Mouse (Mus musculus) CH12.LX (cell line): Measurements from ENCODE around the gene Sparc. TPM values are rescaled to one million over a fixed set of nuclear protein-coding genes. Genes with fewer than 3 reads are reported as not detected.
"Not testable (repeated sequence)": the region's sequence is repeated elsewhere in the genome, so short reads cannot be mapped to it uniquely, and the experiment has no call there.

Experiments used
- DNase-seq: peaks from one replicate; pipeline ENCODE4 v3.0.0-alpha.2; 2013; ENCODE audit errors: extremely low read depth
- H3K27ac ChIP-seq: 2 replicates; pipeline ENCODE4 v1.5.1; 2012; ENCODE audit warnings: low read depth, mild to moderate bottlenecking, control low read depth, moderate library complexity; ENCODE audit not compliant: insufficient read depth
- H3K27me3 ChIP-seq: replicated peaks from 2 replicates; pipeline ENCODE3; 2012; ENCODE audit warnings: inconsistent platforms
- H3K36me3 ChIP-seq, 2 experiments: replicated peaks in 1 of 2; 2 replicates each; pipeline versions ENCODE3 to v1.6.1; 2012; ENCODE audit warnings: inconsistent platforms in 1 of 2, low read length in 1 of 2, mild to moderate bottlenecking in 1 of 2, mixed read lengths in 1 of 2, moderate library complexity in 1 of 2; ENCODE audit not compliant: control insufficient read depth in 1 of 2, insufficient read depth in 1 of 2
- H3K4me1 ChIP-seq, 2 experiments: 2 replicates each; pipeline ENCODE4 v1.6.1; 2012; ENCODE audit warnings: inconsistent platforms in 1 of 2, moderate library complexity in 1 of 2; ENCODE audit not compliant: insufficient read depth in 2 of 2, control insufficient read depth in 1 of 2
- H3K4me2 ChIP-seq: 2 replicates; pipeline ENCODE4 v1.6.1; 2012; ENCODE audit warnings: low read depth, mild to moderate bottlenecking, control low read depth; ENCODE audit not compliant: poor library complexity, insufficient read depth, severe bottlenecking
- H3K4me3 ChIP-seq, 3 experiments: fragments of 150-350 bp in 1 of 3; sonication (generic) in 1 of 3; replicated peaks in 1 of 3; 2 replicates each; pipeline versions ENCODE3 to v1.5.1; 2011 to 2012; ENCODE audit warnings: low read depth in 2 of 3, low read length in 2 of 3, mild to moderate bottlenecking in 2 of 3, moderate library complexity in 2 of 3, control low read depth in 1 of 3, improper control_type of control experiment in 1 of 3, inconsistent platforms in 1 of 3, mixed read lengths in 1 of 3; ENCODE audit not compliant: poor library complexity in 1 of 3
- H3K79me2 ChIP-seq: replicated peaks from 2 replicates; pipeline ENCODE4 v1.6.1; 2012; ENCODE audit warnings: mild to moderate bottlenecking, moderate library complexity; ENCODE audit not compliant: control insufficient read depth, poor library complexity, insufficient read depth, severe bottlenecking; ENCODE audit errors: extremely low read depth
- H3K9ac ChIP-seq: 2 replicates; pipeline ENCODE4 v1.6.1; 2012; ENCODE audit warnings: low read depth, mild to moderate bottlenecking, control low read depth, moderate library complexity; ENCODE audit not compliant: insufficient read depth
- H3K9me3 ChIP-seq: replicated peaks from 2 replicates; pipeline ENCODE3; 2012; ENCODE audit warnings: low read length, inconsistent platforms, mixed read lengths
- CHD1 ChIP-seq: IDR thresholded peaks from 2 replicates; pipeline ENCODE4 v1.6.1; 2012; ENCODE audit warnings: low read depth, low read length, improper control_type of control experiment, inconsistent platforms
- CTCF ChIP-seq, 2 experiments: IDR thresholded peaks in 1 of 2; conservative IDR thresholded peaks in 1 of 2; 2 replicates each; pipeline ENCODE4 v1.5.1; 2011 to 2012; ENCODE audit warnings: low read depth in 2 of 2, low read length in 2 of 2, improper control_type of control experiment in 1 of 2, inconsistent platforms in 1 of 2, mild to moderate bottlenecking in 1 of 2, moderate library complexity in 1 of 2
- HCFC1 ChIP-seq: IDR thresholded peaks from 2 replicates; pipeline ENCODE4 v1.6.1; 2012; ENCODE audit warnings: low read depth, mild to moderate bottlenecking, inconsistent platforms, low read length, improper control_type of control experiment
- JUN ChIP-seq: IDR thresholded peaks from 2 replicates; pipeline ENCODE4 v1.6.1; 2011; ENCODE audit warnings: low read depth, mild to moderate bottlenecking, low read length, improper control_type of control experiment, moderate library complexity; ENCODE audit not compliant: insufficient read depth
- KAT2A ChIP-seq: IDR thresholded peaks from 2 replicates; pipeline ENCODE4 v1.6.1; 2012; ENCODE audit warnings: low read length, improper control_type of control experiment, inconsistent platforms; ENCODE audit not compliant: insufficient replicate concordance
- MAX ChIP-seq: IDR thresholded peaks from 2 replicates; pipeline ENCODE4 v1.6.1; 2011; ENCODE audit warnings: low read length, improper control_type of control experiment
- MAZ ChIP-seq: IDR thresholded peaks from 2 replicates; pipeline ENCODE4 v1.6.1; 2012; ENCODE audit warnings: low read depth, mild to moderate bottlenecking, inconsistent platforms, low read length, improper control_type of control experiment, moderate library complexity
- MEF2A ChIP-seq: IDR thresholded peaks from 2 replicates; pipeline ENCODE4 v1.6.1; 2014; ENCODE audit warnings: low read depth, mild to moderate bottlenecking, inconsistent platforms, low read length, improper control_type of control experiment, borderline replicate concordance
- MXI1 ChIP-seq: IDR thresholded peaks from 2 replicates; pipeline ENCODE4 v1.6.1; 2011; ENCODE audit warnings: mild to moderate bottlenecking, low read depth, low read length, improper control_type of control experiment
- MYC ChIP-seq: IDR thresholded peaks from 2 replicates; pipeline ENCODE4 v1.6.1; 2011; ENCODE audit warnings: low read depth, mild to moderate bottlenecking, improper control_type of control experiment, low read length
- NELFE ChIP-seq: IDR thresholded peaks from 2 replicates; pipeline ENCODE4 v1.6.1; 2011; ENCODE audit warnings: low read depth, low read length, improper control_type of control experiment
- NRF1 ChIP-seq: IDR thresholded peaks from 2 replicates; pipeline ENCODE4 v1.6.1; 2014; ENCODE audit warnings: low read depth, mild to moderate bottlenecking, inconsistent platforms, low read length, improper control_type of control experiment, moderate library complexity
- PAX5 ChIP-seq: IDR thresholded peaks from 2 replicates; pipeline ENCODE4 v1.6.1; 2012; ENCODE audit warnings: low read length, inconsistent platforms, mixed read lengths
- POLR2A ChIP-seq: IDR thresholded peaks from 2 replicates; pipeline ENCODE4 v1.6.1; 2011; ENCODE audit warnings: low read depth, mild to moderate bottlenecking, improper control_type of control experiment, low read length
- POLR2AphosphoS2 ChIP-seq: IDR thresholded peaks from 2 replicates; pipeline ENCODE4 v1.6.1; 2011; ENCODE audit warnings: low read depth, low read length, improper control_type of control experiment
- RAD21 ChIP-seq: IDR thresholded peaks from 2 replicates; pipeline ENCODE4 v1.6.1; 2011; ENCODE audit warnings: low read depth, mild to moderate bottlenecking, low read length, improper control_type of control experiment, moderate library complexity
- SIN3A ChIP-seq: IDR thresholded peaks from 2 replicates; pipeline ENCODE4 v1.6.1; 2012; ENCODE audit warnings: low read length, improper control_type of control experiment, inconsistent platforms
- TBP ChIP-seq: conservative IDR thresholded peaks from 2 replicates; pipeline ENCODE4 v1.6.1; 2011; ENCODE audit warnings: low read depth, low read length, improper control_type of control experiment
- TCF12 ChIP-seq: IDR thresholded peaks from 2 replicates; pipeline ENCODE4 v1.6.1; 2014; ENCODE audit warnings: low read depth, mild to moderate bottlenecking, inconsistent platforms, low read length, improper control_type of control experiment
- UBTF ChIP-seq: IDR thresholded peaks from 2 replicates; pipeline ENCODE4 v1.6.1; 2012; ENCODE audit warnings: low read depth, mild to moderate bottlenecking, inconsistent platforms, low read length, improper control_type of control experiment, moderate library complexity
- USF1 ChIP-seq: IDR thresholded peaks from 2 replicates; pipeline ENCODE4 v1.6.1; 2014; ENCODE audit warnings: low read depth, mild to moderate bottlenecking, inconsistent platforms, low read length, improper control_type of control experiment
- USF2 ChIP-seq: conservative IDR thresholded peaks from 2 replicates; pipeline ENCODE4 v1.6.1; 2011; ENCODE audit warnings: low read depth, low read length, improper control_type of control experiment
- ZC3H11A ChIP-seq: IDR thresholded peaks from 2 replicates; pipeline ENCODE4 v1.6.1; 2012; ENCODE audit warnings: low read depth, mild to moderate bottlenecking, inconsistent platforms, low read length, improper control_type of control experiment
- ZKSCAN1 ChIP-seq: IDR thresholded peaks from 2 replicates; pipeline ENCODE4 v1.6.1; 2012; ENCODE audit warnings: low read depth, inconsistent platforms, low read length, improper control_type of control experiment, borderline replicate concordance
- ZMIZ1 ChIP-seq: IDR thresholded peaks from 2 replicates; pipeline ENCODE4 v1.6.1; 2012; ENCODE audit warnings: low read depth, mild to moderate bottlenecking, inconsistent platforms, low read length, improper control_type of control experiment
- ZNF384 ChIP-seq: IDR thresholded peaks from 2 replicates; pipeline ENCODE4 v1.6.1; 2012; ENCODE audit warnings: low read depth, low read length, improper control_type of control experiment, inconsistent platforms
- dilution Hi-C: fragments of 300-500 bp; cut with MboI; formaldehyde crosslinking; loops from 2 replicates; pipeline ENCODE4 v1.14.3; 2020; ENCODE audit warnings: low sequenced_read_pairs; ENCODE audit not compliant: extremely low pct_unique_long_range_greater_than_20kb, extremely low pct_ligation_motif_present
- in situ Hi-C: fragments of 300-500 bp; cut with MboI; formaldehyde crosslinking; loops from 3 replicates; pipeline ENCODE4 v1.14.3; 2019; ENCODE audit warnings: low sequenced_read_pairs, low pct_ligation_motif_present, low pct_unique_long_range_greater_than_20kb, mixed read lengths
- polyA plus RNA-seq: library from polyadenylated mRNA; unstranded; fragments of >175 nt; gene quantifications from 2 replicates; pipeline ENCODE4 v1.2.1, GENCODE M21; 2012; ENCODE audit warnings: low read depth; ENCODE audit not compliant: insufficient read length
- total RNA-seq, 2 experiments: library from RNA; depleted of rRNA; stranded (reverse); fragments of 300-350 nt in 1 of 2; fragments of >200 nt in 1 of 2; gene quantifications; 2 replicates each; pipeline ENCODE4 v1.2.3; 2012 to 2014

Gene Sparc
- total and polyA plus RNA-seq, 3 experiments, result 0.13 to 0.57 TPM; not detected in 1

- H3K4me1 ChIP-seq, result peaks cover 0 to 9% of the 10 kb centered on the region in 2 experiments; a peak in 3 of 4 replicates
- peaks cover 37% of the 10 kb centered on the region for H3K27me3 ChIP-seq
- in situ Hi-C loops, result no loop called here
- H3K9me3 ChIP-seq, result no peaks in the 10 kb centered on the region
- DNase-seq, result no peak
- no peaks in the 10 kb centered on the region for H3K36me3 ChIP-seq
- H3K4me2 ChIP-seq, result 0 out of 2 replicates have a peak overlapping the region, but pooled peaks have one; percentile 7
- no peaks in the 10 kb centered on the region for H3K79me2 ChIP-seq
- no peak for TF ChIP-seq TBP
- TF ChIP-seq ZNF384, result no peak
- no peak for TF ChIP-seq MXI1
- TF ChIP-seq MEF2A, result no peak
- no peak for TF ChIP-seq HCFC1
- no peak for TF ChIP-seq KAT2A
- TF ChIP-seq MAZ, result no peak
- no peak for TF ChIP-seq PAX5
- TF ChIP-seq UBTF, result no peak
- TF ChIP-seq MYC, result no peak
- no peak for TF ChIP-seq USF2
- no peak overlapping the region for H3K9ac ChIP-seq
- no peak overlapping the region for H3K4me3 ChIP-seq
- dilution Hi-C loops, result no loop called here
- no peak overlapping the region for H3K27ac ChIP-seq
These were observed 4.9 kb downstream of the Sparc start for GRCm38 (mm10) chr11:55417898-55418703.

- no peaks in the 10 kb centered on the region for H3K36me3 ChIP-seq
- H3K9ac ChIP-seq, result no peak overlapping the region
- peaks cover 46% of the 10 kb centered on the region for H3K27me3 ChIP-seq
- in situ Hi-C loops, result no loop called here
- H3K4me3 ChIP-seq, result no peak overlapping the region
- H3K4me1 ChIP-seq, result peaks cover 0 to 9% of the 10 kb centered on the region in 2 experiments; a peak in 3 of 4 replicates
- dilution Hi-C loops, result no loop called here
- H3K27ac ChIP-seq, result no peak overlapping the region
- H3K79me2 ChIP-seq, result no peaks in the 10 kb centered on the region
- no peak for DNase-seq
- no peak for TF ChIP-seq NRF1
- no peak for TF ChIP-seq RAD21
- TF ChIP-seq JUN, result no peak
- TF ChIP-seq CTCF (conservative IDR thresholded peaks at IDR 0.05 in 1 of 2, IDR thresholded peaks at IDR 0.05 in 1 of 2; ENCODE audit: low read depth in 2 of 2, low read length in 2 of 2), result no peak
- TF ChIP-seq TCF12, result no peak
- TF ChIP-seq ZKSCAN1, result no peak
- no peak for TF ChIP-seq MXI1
- TF ChIP-seq POLR2A, result no peak
- TF ChIP-seq USF1, result no peak
- TF ChIP-seq POLR2AphosphoS2, result no peak
- no peak for TF ChIP-seq TBP
- TF ChIP-seq ZC3H11A, result no peak
- TF ChIP-seq USF2, result no peak
- TF ChIP-seq ZMIZ1, result no peak
- no peak for TF ChIP-seq CHD1
- no peak for TF ChIP-seq NELFE
- no peak for TF ChIP-seq SIN3A
- no peak for TF ChIP-seq MAX
- TF ChIP-seq, all 38 proteins: peak for 0
- Histone ChIP-seq H3K9me3 (no peaks in the 10 kb centered on the region), H3K4me2 (no peak overlapping the region)
These were observed 6.2 kb downstream of the Sparc start for GRCm38 (mm10) chr11:55416609-55417265.

GRCm38 (mm10) chr11:55415731-55416130, 7.3 kb downstream of the Sparc start:
- H3K79me2 ChIP-seq, H3K4me2 ChIP-seq, in situ Hi-C loops, dilution Hi-C loops, DNase-seq, H3K27ac ChIP-seq, H3K36me3 ChIP-seq, H3K4me3 ChIP-seq, H3K4me1 ChIP-seq, H3K9me3 ChIP-seq, H3K9ac ChIP-seq: not testable (repeated sequence)
- H3K27me3 ChIP-seq, result peaks cover 53% of the 10 kb centered on the region
